Mouse (Mus musculus) liver, embryonic 12.5 days (tissue): ENCODE data around the gene Fgf6. TPM values are rescaled to one million over a fixed set of nuclear protein-coding genes. Genes with fewer than 3 reads are reported as not detected.

Experiments
- ATAC-seq: fragments of 200-750 bp; cut with Nextera tagmentation; 2 replicates; pipeline ENCODE4 v1.8.0; 2017; ENCODE audit warnings: moderate number of reproducible peaks, mild to moderate bottlenecking, moderate library complexity
- H3K27ac ChIP-seq: fragments of 300-500 bp; sonication (generic); 2 replicates; pipeline ENCODE4 v1.5.1; 2016; ENCODE audit warnings: mild to moderate bottlenecking
- H3K27me3 ChIP-seq: fragments of 300-500 bp; sonication (generic); replicated peaks from 2 replicates; pipeline ENCODE4 v1.6.1; 2016; ENCODE audit warnings: mild to moderate bottlenecking, moderate library complexity
- H3K36me3 ChIP-seq: fragments of 300-500 bp; sonication (generic); 2 replicates; pipeline ENCODE4 v1.6.1; 2016; ENCODE audit warnings: mild to moderate bottlenecking, moderate library complexity
- H3K4me1 ChIP-seq: fragments of 300-500 bp; sonication (generic); 2 replicates; pipeline ENCODE4 v1.6.1; 2016
- H3K4me2 ChIP-seq: fragments of 300-500 bp; sonication (generic); 2 replicates; pipeline ENCODE4 v1.6.1; 2016; ENCODE audit warnings: mild to moderate bottlenecking, moderate library complexity
- H3K4me3 ChIP-seq: fragments of 300-500 bp; sonication (generic); 2 replicates; pipeline ENCODE4 v1.5.1; 2016; ENCODE audit warnings: mild to moderate bottlenecking, moderate library complexity
- H3K9ac ChIP-seq: fragments of 300-500 bp; sonication (generic); 2 replicates; pipeline ENCODE4 v1.6.1; 2016; ENCODE audit warnings: mild to moderate bottlenecking, moderate library complexity
- H3K9me3 ChIP-seq: fragments of 300-500 bp; sonication (generic); replicated peaks from 2 replicates; pipeline ENCODE4 v1.6.1; 2016; ENCODE audit warnings: mild to moderate bottlenecking, moderate library complexity
- WGBS: fragments of 180-500 bp; shearing (Covaris S2); methylation state at CpG from one replicate; pipeline ENCODE4 v1.1.7; 2016; ENCODE audit not compliant: insufficient replicate concordance; 5-methylcytosine and 5-hydroxymethylcytosine counted together
- polyA plus RNA-seq: library from polyadenylated mRNA; unstranded; fragments of >200 nt; fragmentation: Nextera tagmentation; extraction: Ambion mirVana; gene quantifications from 2 replicates; pipeline ENCODE4 v1.2.1, GENCODE M21; 2016

Gene Fgf6
- polyA plus RNA-seq, 1 experiment from 2014 or later = not detected

DNA sequence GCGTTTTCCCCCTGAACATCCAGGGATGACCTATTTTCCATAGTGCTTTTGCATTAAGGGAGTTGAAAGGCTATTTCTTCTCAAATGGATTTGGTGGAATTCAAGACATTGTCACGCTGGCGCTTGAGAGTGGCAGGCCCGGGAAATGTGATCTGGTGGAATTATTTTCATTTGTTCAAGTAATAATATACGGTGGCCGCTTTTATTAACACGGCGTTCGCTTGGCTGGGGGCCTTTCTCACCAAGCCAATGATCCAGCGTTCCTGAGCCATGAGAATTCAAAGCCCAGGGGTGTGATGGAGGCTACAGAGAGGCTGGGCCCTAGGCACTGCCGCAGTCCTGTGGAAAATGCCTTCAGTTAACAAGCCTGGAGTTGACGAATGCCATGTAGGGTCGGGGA lies 5.0 kb downstream of the Fgf6 start:
- no peak overlapping the region for H3K4me3 ChIP-seq
- H3K9me3 ChIP-seq = no peaks in the 10 kb centered on the region
- ATAC-seq = no peak
- H3K27me3 ChIP-seq = peaks cover 40% of the 10 kb centered on the region
- no peak overlapping the region for H3K27ac ChIP-seq
- H3K4me1 ChIP-seq = peaks cover 10% of the 10 kb centered on the region
- H3K9ac ChIP-seq = no peak overlapping the region
- whole genome bisulfite sequencing = 37% methylated on average over 13 of the region's 13 CpGs
- H3K36me3 ChIP-seq = no peaks in the 10 kb centered on the region
- no peak overlapping the region for H3K4me2 ChIP-seq

- no peak overlapping the region for H3K4me3 ChIP-seq
- ATAC-seq = no peak
- peaks cover 2% of the 10 kb centered on the region for H3K4me1 ChIP-seq
- no peak overlapping the region for H3K9ac ChIP-seq
- WGBS = 50% methylated on average over 7 of the region's 7 CpGs
- H3K4me2 ChIP-seq = no peak overlapping the region
- H3K27ac ChIP-seq = no peak overlapping the region
- H3K27me3 ChIP-seq = peaks cover 28% of the 10 kb centered on the region
- no peaks in the 10 kb centered on the region for H3K36me3 ChIP-seq
- no peaks in the 10 kb centered on the region for H3K9me3 ChIP-seq
Measured at GRCm38 (mm10) chr6:127024836-127025235, 9.4 kb downstream of the Fgf6 start.

GRCm38 (mm10) chr6:127034760-127035159 lies 19.4 kb downstream of the Fgf6 start:
- H3K36me3 ChIP-seq = no peaks in the 10 kb centered on the region
- H3K4me1 ChIP-seq = no peaks in the 10 kb centered on the region
- WGBS = 23% methylated on average over 10 of the region's 10 CpGs
- ATAC-seq = 0 out of 2 replicates have a peak, but pooled peaks have one; percentile 40
- H3K4me3 ChIP-seq = peak overlapping the region; percentile 25
- H3K9ac ChIP-seq = no peak overlapping the region
- no peaks in the 10 kb centered on the region for H3K9me3 ChIP-seq
- H3K27me3 ChIP-seq = no peaks in the 10 kb centered on the region
- H3K27ac ChIP-seq = no peak overlapping the region
- H3K4me2 ChIP-seq = peak overlapping the region; percentile 52

GRCm38 (mm10) chr6:127044909-127045308 lies 29.5 kb downstream of the Fgf6 start:
- no peak overlapping the region for H3K27ac ChIP-seq
- H3K4me1 ChIP-seq = no peaks in the 10 kb centered on the region
- no peak overlapping the region for H3K4me2 ChIP-seq
- no peak overlapping the region for H3K4me3 ChIP-seq
- ATAC-seq = no peak
- H3K9me3 ChIP-seq = no peaks in the 10 kb centered on the region
- H3K9ac ChIP-seq = no peak overlapping the region
- H3K36me3 ChIP-seq = no peaks in the 10 kb centered on the region
- 41% methylated on average over 6 of the region's 6 CpGs for WGBS
- H3K27me3 ChIP-seq = no peaks in the 10 kb centered on the region; the same call in 1 of the 2 replicates

DNA sequence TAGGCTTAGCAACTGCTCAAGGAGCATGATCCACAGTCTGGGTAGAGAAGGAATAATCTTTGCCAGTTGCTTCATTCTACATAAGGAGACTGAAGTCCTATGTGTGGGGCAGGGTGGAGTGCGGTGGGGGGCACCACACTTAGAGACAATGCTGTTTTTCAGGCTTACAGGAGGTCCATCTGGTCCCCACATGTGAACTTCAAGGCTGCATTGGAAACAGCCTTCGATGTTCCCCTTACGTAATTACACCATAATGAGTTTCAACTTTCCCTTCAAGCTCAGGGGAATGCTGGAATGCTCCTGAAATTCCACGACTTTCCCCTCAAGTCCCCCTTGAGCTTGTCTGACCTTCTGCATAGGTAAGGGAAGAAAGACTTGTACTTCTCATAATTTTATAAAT lies 35.5 kb downstream of the Fgf6 start:
- WGBS = 70% methylated on average over 4 of the region's 4 CpGs
- Histone ChIP-seq H3K9ac (no peak overlapping the region), H3K36me3 (no peaks in the 10 kb centered on the region), H3K4me1 (no peaks in the 10 kb centered on the region), H3K27me3 (no peaks in the 10 kb centered on the region), H3K4me2 (no peak overlapping the region), H3K4me3 (no peak overlapping the region), H3K27ac (no peak overlapping the region), H3K9me3 (no peaks in the 10 kb centered on the region)
- no peak for ATAC-seq

DNA sequence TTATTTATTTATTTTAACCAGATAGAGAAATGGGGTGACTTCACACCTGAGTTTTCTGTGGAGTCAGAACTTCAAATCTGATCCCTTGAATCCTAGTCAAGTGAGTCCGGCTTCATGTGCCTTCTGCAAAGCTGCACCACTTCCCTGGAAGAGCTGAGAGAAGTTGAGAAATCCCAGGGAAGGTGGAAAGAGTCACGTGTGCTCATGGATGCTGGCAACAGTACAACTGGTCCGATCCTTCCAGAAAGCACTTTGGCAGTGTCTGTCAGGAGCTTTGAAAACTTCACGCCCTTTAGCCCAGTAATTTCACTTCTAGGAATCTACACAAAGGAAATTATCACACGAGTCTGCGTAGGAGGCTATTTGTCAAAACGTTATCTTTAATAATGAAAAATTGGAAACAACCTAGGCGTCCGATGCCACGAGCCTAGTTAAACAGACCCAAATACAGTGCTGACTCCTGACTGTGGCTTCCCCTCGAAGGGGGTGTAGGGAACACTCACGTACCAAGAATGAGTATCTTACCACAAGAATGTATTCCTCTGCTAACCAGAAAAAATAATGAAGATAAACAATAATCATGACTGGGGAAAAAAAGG lies 41.7 kb downstream of the Fgf6 start:
- H3K4me3 ChIP-seq = no peak overlapping the region
- H3K4me2 ChIP-seq = no peak overlapping the region
- no peak for ATAC-seq
- no peak overlapping the region for H3K27ac ChIP-seq
- H3K27me3 ChIP-seq = no peaks in the 10 kb centered on the region
- H3K36me3 ChIP-seq = no peaks in the 10 kb centered on the region
- 61% methylated on average over 12 of the region's 12 CpGs for WGBS
- H3K4me1 ChIP-seq = no peaks in the 10 kb centered on the region
- no peaks in the 10 kb centered on the region for H3K9me3 ChIP-seq
- H3K9ac ChIP-seq = no peak overlapping the region

DNA sequence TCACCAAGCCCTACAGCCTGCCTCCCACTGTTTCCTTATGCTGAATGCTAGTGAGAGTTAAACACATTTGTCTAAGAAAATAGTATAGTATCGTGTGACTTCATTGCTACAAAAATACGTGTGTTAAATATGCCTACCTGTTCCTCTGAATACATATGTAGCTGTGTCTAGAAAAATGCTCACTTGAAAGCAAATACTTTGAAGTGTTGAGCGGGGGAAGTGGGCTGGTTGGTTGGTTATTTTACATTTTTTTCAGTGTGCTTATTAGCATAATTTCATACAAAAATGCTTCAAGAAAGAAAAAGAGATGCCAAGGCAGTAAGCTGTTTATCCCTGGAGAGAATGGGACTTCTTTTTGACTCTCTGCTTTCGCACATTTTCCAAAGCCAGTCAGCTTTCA lies 44.6 kb downstream of the Fgf6 start:
- no peak overlapping the region for H3K9ac ChIP-seq
- 0 out of 2 replicates have a peak, but pooled peaks cover 9% of the 10 kb centered on the region for H3K27me3 ChIP-seq
- WGBS = 69% methylated on average over 4 of the region's 4 CpGs
- H3K9me3 ChIP-seq = no peaks in the 10 kb centered on the region
- no peak for ATAC-seq
- H3K4me3 ChIP-seq = no peak overlapping the region
- no peak overlapping the region for H3K4me2 ChIP-seq
- H3K4me1 ChIP-seq = 0 out of 2 replicates have a peak, but pooled peaks cover 6% of the 10 kb centered on the region
- no peak overlapping the region for H3K27ac ChIP-seq
- no peaks in the 10 kb centered on the region for H3K36me3 ChIP-seq

GRCm38 (mm10) chr6:127063915-127064314 lies 48.5 kb downstream of the Fgf6 start:
- Histone ChIP-seq H3K9ac (no peak overlapping the region), H3K9me3 (no peaks in the 10 kb centered on the region), H3K27ac (no peak overlapping the region), H3K4me1 (0 out of 2 replicates have a peak, but pooled peaks cover 9% of the 10 kb centered on the region), H3K4me2 (no peak overlapping the region), H3K4me3 (no peak overlapping the region), H3K36me3 (no peaks in the 10 kb centered on the region), H3K27me3 (0 out of 2 replicates have a peak, but pooled peaks cover 9% of the 10 kb centered on the region)
- no peak for ATAC-seq
- 63% methylated on average over 3 of the region's 3 CpGs for WGBS

GRCm38 (mm10) chr6:127064815-127065214 lies 49.4 kb downstream of the Fgf6 start:
- Histone ChIP-seq H3K36me3 (no peaks in the 10 kb centered on the region), H3K4me1 (0 out of 2 replicates have a peak, but pooled peaks cover 9% of the 10 kb centered on the region), H3K27ac (no peak overlapping the region), H3K4me3 (no peak overlapping the region), H3K9ac (no peak overlapping the region), H3K9me3 (no peaks in the 10 kb centered on the region), H3K4me2 (peak overlapping the region; percentile 41), H3K27me3 (0 out of 2 replicates have a peak, but pooled peaks cover 9% of the 10 kb centered on the region)
- peak; percentile 18; the same call in 1 of the 2 replicates for ATAC-seq
- WGBS = 2% methylated on average over 14 of the region's 14 CpGs

DNA sequence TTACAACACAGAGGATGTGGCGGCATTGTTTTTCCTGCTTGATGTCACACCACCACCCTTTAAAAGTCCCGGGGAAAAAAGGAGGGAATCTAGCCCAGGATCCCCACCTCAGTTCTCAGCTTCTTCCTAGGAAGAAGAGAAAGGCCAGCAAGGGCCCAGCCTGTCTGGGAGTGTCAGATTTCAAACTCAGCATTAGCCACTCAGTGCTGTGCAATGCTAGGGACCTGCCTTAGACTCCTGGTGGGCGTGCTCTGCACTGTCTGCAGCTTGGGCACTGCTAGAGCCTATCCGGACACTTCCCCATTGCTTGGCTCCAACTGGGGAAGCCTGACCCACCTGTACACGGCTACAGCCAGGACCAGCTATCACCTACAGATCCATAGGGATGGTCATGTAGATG lies 57.4 kb downstream of the Fgf6 start, which contains the start of gene Fgf23:
Gene Fgf23 (plus strand): TSS at position 86 of the 400 bp plus-strand sequence.
- no peak within 1 kb of the TSS for H3K4me3 ChIP-seq
- H3K4me1 ChIP-seq = no peaks in the 10 kb centered on the region
- 21% methylated on average over 5 of the region's 5 CpGs for WGBS
- no peak within 1 kb of the TSS for H3K27ac ChIP-seq
- H3K27me3 ChIP-seq = 0 out of 2 replicates have a peak, but pooled peaks cover 3% of the 10 kb centered on the region
- ATAC-seq = no peak
- no peak within 1 kb of the TSS for H3K9ac ChIP-seq
- no peak within 1 kb of the TSS for H3K4me2 ChIP-seq
- H3K36me3 ChIP-seq = no peaks in the 10 kb centered on the region
- H3K9me3 ChIP-seq = no peaks in the 10 kb centered on the region
